Mouse (Mus musculus) left cerebral cortex, postnatal 14 days (tissue): ENCODE measurements around the gene Pten. TPM values are rescaled to one million over a fixed set of nuclear protein-coding genes. Genes with fewer than 3 reads are reported as not detected.
"Not testable (repeated sequence)": the region's sequence is repeated elsewhere in the genome, so short reads cannot be mapped to it uniquely, and the experiment has no call there.

Experiments used
- DNase-seq, 2 experiments: peaks; one replicate each; pipeline ENCODE4 v3.0.0; 2021 to 2022; ENCODE audit warnings: low spot score in 2 of 2, mixed read lengths in 1 of 2
- intact Hi-C: fragments of 180-260 bp; cut with DNase I; formaldehyde crosslinking; loops from one replicate; pipeline ENCODE4 v1.15.1; 2025
- total RNA-seq, 2 experiments: library from RNA; stranded (reverse); gene quantifications; 2 replicates each; pipeline ENCODE4 v1.2.3; 2021

Pten gene
- total RNA-seq, 2 experiments from 2014 or later = 147 to 158 TPM

DNA sequence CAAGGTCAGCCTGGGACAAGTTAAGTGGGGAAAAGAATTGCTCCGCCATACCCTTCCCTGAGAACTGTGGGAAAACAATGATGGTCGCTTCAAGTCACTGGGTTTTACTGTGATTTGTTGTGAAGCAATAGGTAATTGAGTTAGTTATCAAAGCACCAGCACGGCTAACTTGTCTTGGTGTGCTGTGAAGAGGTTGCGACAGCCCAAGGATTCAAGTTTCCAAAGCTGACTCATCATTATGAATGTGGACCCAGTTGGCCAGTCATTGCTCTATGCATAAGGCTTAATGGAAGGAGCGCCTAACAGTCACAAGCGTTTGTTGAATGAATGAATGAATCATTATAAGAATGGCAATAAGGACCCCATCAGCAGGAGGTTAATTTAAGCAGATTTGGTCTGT lies 4.9 kb upstream of the Pten start:
- intact Hi-C loops = loop anchor here (10.0 kb wide), 1 partner anchor 612 kb away; no protein-coding TSS in a partner anchor

DNA sequence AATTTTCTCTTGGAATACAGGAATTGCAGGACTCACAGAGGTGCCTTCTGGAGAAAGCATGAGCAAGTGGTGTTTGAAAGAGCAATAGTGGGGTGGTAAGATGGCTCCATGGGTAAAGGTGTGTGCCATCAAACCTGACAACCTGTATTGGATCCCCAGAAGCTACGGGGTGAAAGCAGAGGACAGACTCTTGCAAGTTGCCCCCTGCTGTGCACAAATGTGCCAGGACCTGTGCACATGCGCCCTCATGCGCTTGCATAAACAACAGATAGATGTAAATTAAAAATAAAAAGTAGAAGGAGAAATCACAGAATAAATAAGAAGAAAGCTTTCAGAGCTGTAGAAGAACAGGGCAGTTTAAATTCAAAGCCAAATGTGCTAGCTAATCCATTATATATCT lies 3.9 kb upstream of the Pten start:
- no peak for DNase-seq
- intact Hi-C loops = loop anchor here (10.0 kb wide), 1 partner anchor 611 kb away; no protein-coding TSS in a partner anchor

More for the DNA sequence above, 4.9 kb upstream of the Pten start:
- no peak for DNase-seq

GRCm38 (mm10) chr19:32754188-32755000 lies 2.9 kb upstream of the Pten start:
- DNase-seq = peak in 1 of 2 experiments; percentile 7
- intact Hi-C loops = loop anchor here (10.0 kb wide), 1 partner anchor 610 kb away; no protein-coding TSS in a partner anchor

DNA sequence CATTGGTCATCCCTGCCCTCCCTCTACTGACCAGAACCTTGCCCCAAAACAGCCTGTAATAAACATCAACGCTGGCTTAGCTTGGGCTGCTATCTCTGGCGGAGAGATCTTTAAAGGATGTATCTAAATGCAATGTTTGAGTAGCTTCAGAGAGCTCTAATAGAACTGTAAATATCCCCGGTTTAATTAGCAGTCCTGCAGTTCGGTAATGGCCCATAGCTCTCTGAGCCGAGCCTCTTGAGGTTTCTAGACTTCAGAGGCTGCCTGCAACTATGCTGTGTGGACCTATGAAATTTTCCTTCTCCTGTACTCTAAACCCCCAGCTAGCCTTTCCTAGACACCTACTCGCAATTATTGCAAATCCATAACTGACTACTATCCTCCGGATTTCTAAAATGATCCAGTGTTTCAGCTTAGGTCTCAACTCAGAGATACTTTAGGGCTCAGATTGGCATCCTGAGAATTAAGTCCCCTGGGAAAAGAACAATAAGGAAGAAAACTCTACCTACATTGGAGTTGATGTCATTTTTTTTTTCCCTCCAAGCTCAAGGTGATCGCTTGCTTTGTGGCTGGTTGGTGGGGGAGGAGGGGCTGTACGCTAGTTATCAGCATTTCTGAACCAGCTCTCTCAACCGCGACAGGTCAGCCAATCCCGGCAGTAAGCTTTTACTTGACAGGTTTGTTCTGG lies 2.0 kb upstream of the Pten start:
- intact Hi-C loops = loop anchor here (5.0 to 10.0 kb wide), 4 partner anchors 43 to 610 kb away; no protein-coding TSS in a partner anchor
- no peak for DNase-seq

DNA sequence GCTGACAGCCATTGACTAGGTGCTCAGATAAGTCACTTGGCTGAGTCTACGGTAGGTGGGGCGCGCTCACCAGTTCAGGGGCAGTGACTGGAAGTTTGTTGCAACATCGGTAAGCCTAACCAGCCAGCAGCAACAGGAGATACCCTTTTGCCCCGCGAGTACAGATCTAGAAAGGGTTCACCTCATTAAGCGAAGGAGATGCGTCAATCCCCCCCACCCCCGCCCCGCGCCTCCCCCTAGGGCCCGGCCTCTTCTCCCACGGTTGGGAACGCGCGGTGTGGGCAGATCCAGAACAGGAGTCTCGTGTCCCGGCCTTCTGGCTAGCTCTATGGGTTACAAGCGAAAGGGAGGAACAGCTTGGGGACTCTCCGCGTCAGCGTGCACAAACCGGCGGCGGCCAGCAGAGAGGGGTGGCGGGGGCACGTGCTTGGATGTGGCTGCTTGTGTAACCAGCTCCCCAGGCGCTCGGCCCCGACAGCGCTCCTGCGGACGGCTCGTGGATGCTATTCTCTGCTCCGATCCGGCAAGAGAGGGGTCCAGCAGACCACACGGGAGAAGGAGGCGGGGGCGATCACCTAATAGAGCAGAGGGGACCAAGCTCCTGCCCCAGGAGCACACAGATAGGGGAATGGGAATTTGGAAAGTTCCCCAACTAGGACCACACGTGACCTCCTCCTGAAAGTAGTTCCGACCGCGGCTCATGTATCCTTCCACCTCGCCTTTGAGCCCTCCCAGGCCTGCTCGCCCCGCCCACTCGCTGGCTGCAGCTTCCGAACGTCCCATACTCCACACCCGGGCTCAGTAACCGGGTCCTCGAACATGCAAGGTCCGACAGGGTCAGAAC lies 1.3 kb upstream of the Pten start:
- intact Hi-C loops = loop anchor here (2.0 to 10.0 kb wide), 5 partner anchors 44 to 609 kb away; no protein-coding TSS in a partner anchor
- DNase-seq = peak; percentile 97

DNA sequence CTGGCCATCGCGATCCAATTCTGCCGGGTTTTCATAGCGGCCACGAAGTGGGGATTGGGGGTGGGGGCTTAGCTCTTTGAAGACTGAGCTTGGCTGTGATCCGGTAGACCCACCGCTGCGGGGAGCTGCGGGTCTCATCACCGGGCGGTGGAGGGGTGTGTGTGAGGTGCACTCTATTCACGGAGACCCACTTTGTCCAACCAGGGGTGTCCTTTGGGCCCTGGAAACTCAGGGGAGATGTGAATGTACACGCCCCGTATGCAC lies 729 bp upstream of the Pten start:
- no peak for DNase-seq

GRCm38 (mm10) chr19:32757831-32758792 lies 815 bp downstream of the Pten start:
- intact Hi-C loops = loop anchor here (2.0 to 10.0 kb wide), 5 partner anchors 46 to 607 kb away; no protein-coding TSS in a partner anchor
- DNase-seq = peak; percentile 19 to 49

More for the DNA sequence above, 729 bp upstream of the Pten start:
- intact Hi-C loops = loop anchor here (2.0 to 10.0 kb wide), 5 partner anchors 44 to 608 kb away; no protein-coding TSS in a partner anchor

GRCm38 (mm10) chr19:32758793-32759161 lies 1.5 kb downstream of the Pten start:
- intact Hi-C loops = loop anchor here (5.0 to 10.0 kb wide), 4 partner anchors 46 to 606 kb away; no protein-coding TSS in a partner anchor
- peak in 1 of 2 experiments; percentile 9 for DNase-seq

- no peak for DNase-seq
Observed at GRCm38 (mm10) chr19:32759357-32760024, 2.2 kb downstream of the Pten start.

DNA sequence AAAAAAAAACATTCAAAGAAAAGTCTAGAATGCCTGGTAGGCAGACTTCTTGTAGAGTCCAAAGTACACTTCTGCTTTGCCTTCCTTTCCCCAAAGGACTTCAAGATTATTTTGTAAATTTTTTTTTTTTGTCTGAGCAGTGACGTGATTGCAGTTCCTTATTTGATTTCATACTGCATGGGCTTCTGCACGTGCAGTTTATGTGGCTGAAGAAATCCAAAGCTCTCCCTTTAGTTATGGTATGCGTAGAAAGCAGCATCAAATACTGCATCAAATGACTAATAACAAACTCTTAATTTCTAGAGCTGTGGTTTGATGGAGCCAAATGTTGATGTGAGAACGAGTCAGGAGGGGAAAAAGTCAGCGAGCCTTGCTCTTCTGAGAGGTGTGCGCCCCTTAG lies 3.2 kb downstream of the Pten start:
- intact Hi-C loops = loop anchor here (5.0 kb wide), 1 partner anchor 57 kb away; no protein-coding TSS in a partner anchor
- peak in 1 of 2 experiments; percentile 14 for DNase-seq

More at GRCm38 (mm10) chr19:32759357-32760024, 2.2 kb downstream of the Pten start:
- intact Hi-C loops = loop anchor here (5.0 to 10.0 kb wide), 5 partner anchors 47 to 605 kb away; no protein-coding TSS in a partner anchor

DNA sequence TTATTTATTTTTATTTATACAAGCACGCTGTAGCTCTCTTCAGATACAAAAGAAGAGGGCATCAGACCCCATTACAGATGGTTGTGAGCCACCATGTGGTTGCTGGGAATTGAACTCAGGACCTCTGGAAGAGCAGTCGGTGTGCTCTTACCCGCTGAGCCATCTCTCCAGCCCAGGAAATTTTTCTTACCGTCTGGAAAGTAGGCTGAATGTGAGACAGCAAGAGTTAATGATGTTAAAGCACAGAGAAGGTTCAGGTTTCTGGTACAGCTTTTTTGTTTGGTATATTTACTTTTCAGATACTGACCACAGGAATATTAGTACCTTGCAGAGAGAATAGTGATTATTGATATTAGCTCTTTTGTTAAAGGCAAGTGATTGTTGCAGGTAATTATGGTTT lies 3.9 kb downstream of the Pten start:
- no peak for DNase-seq
- intact Hi-C loops = loop anchor here (5.0 kb wide), 1 partner anchor 56 kb away; no protein-coding TSS in a partner anchor

DNA sequence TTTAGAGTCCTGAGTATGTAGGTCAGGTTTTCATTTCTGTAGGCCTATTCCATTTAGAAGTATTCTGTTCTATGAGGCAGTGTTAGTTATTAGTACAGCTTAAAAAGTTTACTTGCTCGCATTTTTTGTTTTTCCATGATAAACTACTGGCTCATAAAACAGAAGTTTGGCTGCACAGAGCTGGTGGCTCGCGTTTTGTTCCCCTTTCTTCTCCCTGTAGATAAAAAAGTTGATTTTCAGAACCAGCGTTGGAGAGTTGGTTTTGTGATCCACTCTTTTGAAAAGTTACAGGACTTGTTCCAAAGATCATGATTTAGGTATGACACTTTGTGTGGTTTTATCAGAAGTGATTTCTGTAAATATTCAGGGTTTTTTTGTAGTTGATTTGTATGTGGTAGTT lies 5.2 kb downstream of the Pten start:
- intact Hi-C loops = loop anchor here (5.0 kb wide), 1 partner anchor 55 kb away; no protein-coding TSS in a partner anchor
- DNase-seq = no peak

GRCm38 (mm10) chr19:32778411-32778810 lies 21.1 kb downstream of the Pten start:
- intact Hi-C loops = no loop called here
- DNase-seq = no peak

DNA sequence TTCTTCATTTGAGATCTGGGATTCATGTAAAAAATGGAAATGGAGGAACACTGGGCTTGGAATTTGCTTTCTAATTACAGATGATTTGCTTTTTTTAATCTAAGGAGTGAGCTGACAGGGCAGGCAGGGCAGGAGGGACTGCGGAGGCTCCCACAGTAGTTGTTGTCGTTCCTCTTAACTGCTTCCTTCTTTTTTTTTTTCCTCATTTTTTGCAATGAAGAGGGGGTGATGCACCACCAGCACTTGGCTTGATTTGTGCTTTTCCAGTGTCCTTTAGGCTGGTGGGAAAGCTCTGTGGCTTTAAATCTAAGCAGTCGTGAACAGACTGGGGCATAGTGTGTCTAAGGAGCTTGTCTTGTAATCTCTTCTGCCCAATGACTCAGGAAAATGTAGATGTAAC lies 21.8 kb downstream of the Pten start:
- no peak for DNase-seq
- intact Hi-C loops = no loop called here

DNA sequence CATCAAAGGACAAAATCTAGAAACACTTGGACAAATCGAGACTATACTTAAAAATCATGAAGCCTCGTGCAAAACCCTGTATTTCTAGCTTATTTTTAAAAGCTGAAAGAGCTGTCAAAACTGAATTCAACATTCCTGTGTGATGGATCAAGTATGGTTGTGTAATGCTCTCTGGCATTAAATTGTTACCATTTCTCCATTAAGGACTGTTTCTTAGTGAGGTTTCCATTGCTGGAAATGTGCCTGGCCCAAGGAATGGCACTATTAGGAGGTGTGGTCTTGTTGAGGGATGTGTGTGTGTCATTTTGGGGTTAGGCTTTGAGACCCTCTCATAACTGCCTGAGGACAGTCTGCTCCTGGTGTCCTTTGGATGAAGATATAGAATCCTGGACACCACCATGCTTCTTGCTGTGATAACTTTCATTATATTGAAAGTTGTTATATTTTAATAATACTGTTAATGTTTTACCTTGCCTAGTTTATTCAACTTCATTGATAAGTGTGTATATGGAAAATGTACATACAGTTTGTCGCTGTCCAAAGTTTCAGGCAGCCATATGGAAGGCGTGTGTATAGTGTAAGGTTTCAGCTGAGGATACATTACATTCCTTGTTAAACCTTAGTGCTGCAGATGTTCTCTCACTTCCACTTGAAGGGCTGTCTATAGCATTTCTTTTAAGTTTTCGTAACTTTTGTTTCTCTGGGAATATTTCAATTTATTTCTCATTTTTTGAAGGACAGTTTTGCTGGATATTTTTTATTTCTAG lies 24.2 kb downstream of the Pten start:
- intact Hi-C loops = no loop called here
- no peak for DNase-seq

DNA sequence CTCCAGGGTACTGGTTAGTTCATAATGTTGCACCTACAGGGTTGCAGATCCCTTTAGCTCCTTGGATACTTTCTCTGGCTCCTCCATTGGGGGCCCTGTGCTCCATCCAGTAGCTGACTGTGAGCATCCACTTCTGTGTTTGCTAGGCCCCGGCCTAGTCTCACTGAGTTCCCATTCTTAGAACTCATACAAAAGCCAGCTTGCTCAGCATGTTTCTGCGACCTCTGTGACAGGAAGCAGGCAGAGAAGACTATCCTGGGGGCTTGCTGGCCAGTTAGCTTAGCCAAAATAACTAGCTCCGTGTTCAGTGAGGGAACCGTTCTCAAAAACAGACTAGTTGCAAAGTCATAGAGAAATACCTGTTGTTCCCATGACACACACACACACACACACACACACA lies 30.1 kb downstream of the Pten start:
- DNase-seq = peak; percentile 12 to 17
- intact Hi-C loops = not testable (repeated sequence)

- intact Hi-C loops, DNase-seq: not testable (repeated sequence)
Observed at GRCm38 (mm10) chr19:32788016-32788415, 30.7 kb downstream of the Pten start.
